Mouse (Mus musculus) embryo, embryonic 10.5 days (tissue): ENCODE results near the gene Pak1.
"Not testable (repeated sequence)": the region's sequence is repeated elsewhere in the genome, so short reads cannot be mapped to it uniquely, and the experiment has no call there.

Experiments
- DNase-seq: peaks from one replicate; pipeline ENCODE4 v3.0.0-alpha.2; 2015; ENCODE audit warnings: low spot score

Gene Pak1

GRCm38 (mm10) chr7:97849557-97849956, 61.2 kb downstream of the Pak1 start:
- DNase-seq: not testable (repeated sequence)

- no peak for DNase-seq
These were observed 62.0 kb downstream of the Pak1 start for GRCm38 (mm10) chr7:97850331-97850730.

GRCm38 (mm10) chr7:97863512-97863911, 75.2 kb downstream of the Pak1 start:
- DNase-seq: no peak

- no peak for DNase-seq
These were observed 76.2 kb downstream of the Pak1 start for GRCm38 (mm10) chr7:97864531-97864930.

- DNase-seq: no peak
These were observed 79.5 kb downstream of the Pak1 start for GRCm38 (mm10) chr7:97867866-97868265.

GRCm38 (mm10) chr7:97868766-97869165, 80.4 kb downstream of the Pak1 start:
- no peak for DNase-seq

- no peak for DNase-seq
These were observed 84.1 kb downstream of the Pak1 start for GRCm38 (mm10) chr7:97872396-97872795.

- DNase-seq: no peak
These were observed 85.0 kb downstream of the Pak1 start for GRCm38 (mm10) chr7:97873317-97873716.

GRCm38 (mm10) chr7:97877846-97878538, 89.7 kb downstream of the Pak1 start:
- DNase-seq: no peak

GRCm38 (mm10) chr7:97911646-97912045, 123.3 kb downstream of the Pak1 start:
- DNase-seq: no peak

- no peak for DNase-seq
These were observed 126.6 kb downstream of the Pak1 start for GRCm38 (mm10) chr7:97914833-97915516.

- no peak for DNase-seq
These were observed 131.4 kb downstream of the Pak1 start, which contains the start of gene Gdpd4 for GRCm38 (mm10) chr7:97919742-97920141. Gdpd4 (plus strand) TSS chr7:97919955.

- DNase-seq: no peak
These were observed 137.5 kb downstream of the Pak1 start for GRCm38 (mm10) chr7:97925819-97926218.

- no peak for DNase-seq
These were observed 138.6 kb downstream of the Pak1 start for GRCm38 (mm10) chr7:97926978-97927377.

GRCm38 (mm10) chr7:97944485-97944884, 156.1 kb downstream of the Pak1 start:
- DNase-seq: no peak
